In genomic region chr2:151498358-151498757, GRCm38 (mm10) we compare ENCODE assay signal across 25 mouse cellular contexts. TPM values are rescaled to one million over a fixed set of nuclear protein-coding genes. Genes with fewer than 3 reads are reported as not detected.
DNase-seq lines count a peak whose midpoint lies in the region; ATAC-seq and TF ChIP-seq lines count a peak whose summit lies in the region.
"Had no signal": no experiment of that assay in that cellular context is flagged by ENCODE, and none has a peak within 500 bp of the region (broad histone marks: within the 10 kb centered on the region; RNA-seq: fewer than 3 reads in every experiment).

No protein-coding gene starts in this region.

- no peak overlapping the region for H3K9ac ChIP-seq in ES-E14 (ENCODE audit: insufficient read depth, low read depth, low read length, poor library complexity, severe bottlenecking)
- H3K9ac ChIP-seq in liver, postnatal 0 days (replicated peaks), result no peak overlapping the region
- H3K9ac ChIP-seq: embryonic facial prominence, embryonic 13.5 days; forebrain, embryonic 13.5 days; forebrain, embryonic 15.5 days; forebrain, postnatal 0 days had no signal

- WGBS in liver, postnatal 0 days (ENCODE audit: insufficient replicate concordance), result 63% methylated on average over 3 of the region's 3 CpGs

- no peak overlapping the region for H3K4me3 ChIP-seq in ES-E14 (ENCODE audit: insufficient read depth in 1 of 2, low read depth in 1 of 2, low read length in 2 of 2, poor library complexity in 1 of 2, severe bottlenecking in 1 of 2)
- no peak overlapping the region for H3K4me3 ChIP-seq in liver, postnatal 0 days (ENCODE audit: low read depth, low read length)
- H3K4me3 ChIP-seq: embryonic facial prominence, embryonic 13.5 days; forebrain, embryonic 13.5 days; forebrain, embryonic 15.5 days had no signal

- peaks cover 19% of the 10 kb centered on the region for H3K36me3 ChIP-seq in ES-E14 (ENCODE audit: control insufficient read depth, insufficient read depth, low read length, poor library complexity, severe bottlenecking)
- H3K36me3 ChIP-seq in liver, postnatal 0 days (replicated peaks; ENCODE audit: insufficient read depth, low read length), result peaks cover 30% of the 10 kb centered on the region

- peaks cover 0 to 9% of the 10 kb centered on the region in 2 experiments; a peak in 2 of 4 replicates for H3K4me1 ChIP-seq in ES-E14 (ENCODE audit: control insufficient read depth in 2 of 2, insufficient read depth in 2 of 2, low read length in 2 of 2, poor library complexity in 1 of 2)
- peaks cover 6% of the 10 kb centered on the region for H3K4me1 ChIP-seq in liver, postnatal 0 days (ENCODE audit: insufficient read depth)

- in situ Hi-C loops in ES-E14 (cut with MboI; ENCODE audit: low sequenced_read_pairs in 2 of 2, unreplicated experiment in 2 of 2), result no loop called here

- no peaks in the 10 kb centered on the region for H3K27me3 ChIP-seq in liver, postnatal 0 days (ENCODE audit: insufficient read depth, low read length)
- H3K27me3 ChIP-seq: embryonic facial prominence, embryonic 13.5 days; forebrain, embryonic 13.5 days; forebrain, embryonic 15.5 days had no signal

- H3K4me2 ChIP-seq in liver, postnatal 0 days (ENCODE audit: low read depth, low read length), result no peak overlapping the region
- H3K4me2 ChIP-seq: embryonic facial prominence, embryonic 13.5 days; forebrain, embryonic 13.5 days; forebrain, embryonic 15.5 days had no signal

- H3K27ac ChIP-seq in ES-E14 (ENCODE audit: insufficient read depth, low read depth, low read length, poor library complexity, severe bottlenecking), result no peak overlapping the region
- no peak overlapping the region for H3K27ac ChIP-seq in liver, postnatal 0 days (ENCODE audit: low read depth)
- H3K27ac ChIP-seq: embryonic facial prominence, embryonic 13.5 days; forebrain, embryonic 13.5 days; forebrain, embryonic 15.5 days had no signal

- no peak for ATAC-seq in liver, postnatal 0 days
- ATAC-seq: forebrain, embryonic 13.5 days; forebrain, embryonic 15.5 days; forebrain, postnatal 0 days had no signal

- TF ChIP-seq EP300 in liver, postnatal 0 days (IDR thresholded peaks at IDR 0.05; ENCODE audit: low read depth), result no peak

- H3K9me3 ChIP-seq in ES-E14 (ENCODE audit: control insufficient read depth, insufficient read depth, low read depth, low read length), result no peaks in the 10 kb centered on the region
- no peaks in the 10 kb centered on the region for H3K9me3 ChIP-seq in liver, postnatal 0 days (ENCODE audit: low read length)
- H3K9me3 ChIP-seq: embryonic facial prominence, embryonic 13.5 days; forebrain, embryonic 13.5 days; forebrain, embryonic 15.5 days had no signal

- TF ChIP-seq CTCF in liver, postnatal 0 days (IDR thresholded peaks at IDR 0.05; ENCODE audit: low read depth), result no peak

- DNase-seq in heart, adult 11 months, result peak; percentile 36
- no peak for DNase-seq in heart, postnatal 4 days
- DNase-seq in ES-CJ7 (ENCODE audit: low read depth, low spot score), result peak; percentile 24
- peak; percentile 24 for DNase-seq in ES-E14 (ENCODE audit: low read depth, low spot score)
- DNase-seq in ZHBTc4 (ENCODE audit: low read depth, low spot score), result peak; percentile 69
- DNase-seq in adrenal gland, adult (ENCODE audit: inconsistent age in 2 of 2, low spot score in 1 of 2), result no peak
- no peak for DNase-seq in liver, postnatal 0 days
- DNase-seq: adrenal gland, adult 8-10 months; adrenal gland, postnatal 14 days; adrenal gland, postnatal 36 days; cerebellum, adult 11-12 months; cerebellum, adult 2 months; cerebellum, adult 9-10 months; cerebellum, postnatal 10 days; cerebellum, postnatal 25 days; forebrain, postnatal 0 days had no signal

TF ChIP-seq in ES-E14, 5 proteins besides CTCF, POLR2A, EP300 and RAD21:
- no peak for TF ChIP-seq HCFC1 (IDR thresholded peaks at IDR 0.05; ENCODE audit: borderline replicate concordance, insufficient read depth, low read length)
- no peak for TF ChIP-seq ZC3H11A (IDR thresholded peaks at IDR 0.05; ENCODE audit: borderline replicate concordance, low read depth, low read length)
- TF ChIP-seq CHD2 (IDR thresholded peaks at IDR 0.05; ENCODE audit: low read depth, low read length), result no peak
- TF ChIP-seq ZNF384 (IDR thresholded peaks at IDR 0.05; ENCODE audit: low read depth, low read length), result no peak
- peak; percentile 79 for TF ChIP-seq MAFK (IDR thresholded peaks at IDR 0.05; ENCODE audit: insufficient read depth, low read depth, low read length)

RNA-seq across cellular contexts. Expression of gene Nsfl1c, which starts 4.4 kb away (rescaled TPM):
- 100 to 1,000 TPM; 101 to 102 TPM for total RNA-seq in heart, postnatal 4 days (2021)
- 124 and 155 TPM in 2 replicates for total RNA-seq in ES-E14 (2012; rRNA removed)
- 49.8 and 52.9 TPM in 2 replicates for polyA plus RNA-seq in liver, postnatal 0 days (2015; fragmentation: Nextera tagmentation; extraction: Ambion mirVana)

RNA-seq across cellular contexts. Expression of gene 4921509C19Rik, which starts 22.4 kb away (rescaled TPM):
- not detected for total RNA-seq in heart, postnatal 4 days (2021)
- 0.09 and 0.11 TPM in 2 replicates for total RNA-seq in ES-E14 (2012; rRNA removed)
- polyA plus RNA-seq in liver, postnatal 0 days (2015; fragmentation: Nextera tagmentation; extraction: Ambion mirVana), result not detected in 2 replicates
- total RNA-seq: adrenal gland, adult 18-20 months; adrenal gland, adult 8-10 months; adrenal gland, postnatal 14 days; adrenal gland, postnatal 36 days; forebrain, postnatal 0 days; MEL had no signal
- polyA plus RNA-seq: C2C12; cerebellum, adult 2 months; cortical plate, adult 2 months; embryonic facial prominence, embryonic 11.5 days; embryonic facial prominence, embryonic 13.5 days; forebrain, embryonic 11.5 days; forebrain, embryonic 13.5 days; forebrain, embryonic 15.5 days; forebrain, postnatal 0 days had no signal

RNA-seq across cellular contexts. Expression of gene Fkbp1a, which starts 43.9 kb away (rescaled TPM):
- 100 to 1,000 TPM; 453 to 456 TPM for total RNA-seq in heart, postnatal 4 days (2021)
- total RNA-seq in ES-E14 (2012; rRNA removed), result 53.8 and 79.5 TPM in 2 replicates
- 121 and 128 TPM in 2 replicates for polyA plus RNA-seq in liver, postnatal 0 days (2015; fragmentation: Nextera tagmentation; extraction: Ambion mirVana)

Comparison
In these comparisons a context has a peak if more than half of its experiments do, and no peak if none do; other contexts are left out.
1. DNase-seq: peak in heart, adult 11 months (single experiment), ES-CJ7 (single experiment), ES-E14 (single experiment) and ZHBTc4 (single experiment); none in heart, postnatal 4 days (single experiment), adrenal gland, adult (0 of 2) and liver, postnatal 0 days (single experiment).